Mouse (Mus musculus): ENCODE results near the gene Pfkp. TPM values are rescaled to one million over a fixed set of nuclear protein-coding genes. Genes with fewer than 3 reads are reported as not detected.

Pfkp gene
- polyA plus RNA-seq, 1 experiment: 79.6 TPM

- H3K4me3 ChIP-seq (replicated peaks; ENCODE audit: extremely low read depth, low read depth, low read length): no peak overlapping the region
- WGBS: 84% methylated on average over 3 of the region's 3 CpGs
- H3K4me1 ChIP-seq (ENCODE audit: control insufficient read depth, insufficient read depth, low read length): peaks cover 12% of the 10 kb centered on the region
- no peak for DNase-seq
- TF ChIP-seq CTCF (IDR thresholded peaks at IDR 0.05; ENCODE audit: insufficient read depth, low read length) (no peak), POLR2A (IDR thresholded peaks at IDR 0.05; ENCODE audit: borderline replicate concordance, extremely low read depth, low read depth, low read length) (no peak)
Observed at GRCm38 (mm10) chr13:6638976-6639375, 9.6 kb downstream of the Pfkp start.

GRCm38 (mm10) chr13:6638425-6638824 is 10.2 kb downstream of the Pfkp start:
- no peak for DNase-seq
- no peak overlapping the region for H3K4me3 ChIP-seq (replicated peaks; ENCODE audit: extremely low read depth, low read depth, low read length)

GRCm38 (mm10) chr13:6637534-6638124 is 10.9 kb downstream of the Pfkp start:
- H3K4me1 ChIP-seq (ENCODE audit: control insufficient read depth, insufficient read depth, low read length): peaks cover 12% of the 10 kb centered on the region
- no peak for DNase-seq
- no peak for TF ChIP-seq CTCF (IDR thresholded peaks at IDR 0.05; ENCODE audit: insufficient read depth, low read length)
- TF ChIP-seq POLR2A (IDR thresholded peaks at IDR 0.05; ENCODE audit: borderline replicate concordance, extremely low read depth, low read depth, low read length): no peak
- WGBS: 87% methylated on average over 7 of the region's 7 CpGs
- no peak overlapping the region for H3K4me3 ChIP-seq (replicated peaks; ENCODE audit: extremely low read depth, low read depth, low read length)

More at GRCm38 (mm10) chr13:6638425-6638824, 10.2 kb downstream of the Pfkp start:
- TF ChIP-seq CTCF (IDR thresholded peaks at IDR 0.05; ENCODE audit: insufficient read depth, low read length) (no peak), POLR2A (IDR thresholded peaks at IDR 0.05; ENCODE audit: borderline replicate concordance, extremely low read depth, low read depth, low read length) (no peak)
- 27% methylated on average over 1 of the region's 1 CpGs for WGBS
- peaks cover 12% of the 10 kb centered on the region for H3K4me1 ChIP-seq (ENCODE audit: control insufficient read depth, insufficient read depth, low read length)

GRCm38 (mm10) chr13:6636976-6637375 is 11.6 kb downstream of the Pfkp start:
- TF ChIP-seq CTCF (IDR thresholded peaks at IDR 0.05; ENCODE audit: insufficient read depth, low read length) (no peak), POLR2A (IDR thresholded peaks at IDR 0.05; ENCODE audit: borderline replicate concordance, extremely low read depth, low read depth, low read length) (no peak)
- Histone ChIP-seq H3K4me1 (ENCODE audit: control insufficient read depth, insufficient read depth, low read length) (peaks cover 12% of the 10 kb centered on the region), H3K4me3 (replicated peaks; ENCODE audit: extremely low read depth, low read depth, low read length) (no peak overlapping the region)
- DNase-seq: no peak
- 84% methylated on average over 4 of the region's 4 CpGs for WGBS

- peaks cover 12% of the 10 kb centered on the region for H3K4me1 ChIP-seq (ENCODE audit: control insufficient read depth, insufficient read depth, low read length)
- 53% methylated on average over 6 of the region's 6 CpGs for WGBS
- DNase-seq: no peak
- TF ChIP-seq CTCF (IDR thresholded peaks at IDR 0.05; ENCODE audit: insufficient read depth, low read length) (no peak), POLR2A (IDR thresholded peaks at IDR 0.05; ENCODE audit: borderline replicate concordance, extremely low read depth, low read depth, low read length) (no peak)
- no peak overlapping the region for H3K4me3 ChIP-seq (replicated peaks; ENCODE audit: extremely low read depth, low read depth, low read length)
Observed at GRCm38 (mm10) chr13:6636520-6636919, 12.1 kb downstream of the Pfkp start.

GRCm38 (mm10) chr13:6635138-6636076 is 13.2 kb downstream of the Pfkp start:
- TF ChIP-seq CTCF (IDR thresholded peaks at IDR 0.05; ENCODE audit: insufficient read depth, low read length) (no peak), POLR2A (IDR thresholded peaks at IDR 0.05; ENCODE audit: borderline replicate concordance, extremely low read depth, low read depth, low read length) (no peak)
- Histone ChIP-seq H3K4me1 (ENCODE audit: control insufficient read depth, insufficient read depth, low read length) (peaks cover 12% of the 10 kb centered on the region), H3K4me3 (replicated peaks; ENCODE audit: extremely low read depth, low read depth, low read length) (no peak overlapping the region)
- WGBS: 43% methylated on average over 11 of the region's 11 CpGs
- no peak for DNase-seq

- no peak for TF ChIP-seq POLR2A (IDR thresholded peaks at IDR 0.05; ENCODE audit: borderline replicate concordance, extremely low read depth, low read depth, low read length)
- TF ChIP-seq CTCF (IDR thresholded peaks at IDR 0.05; ENCODE audit: insufficient read depth, low read length): no peak
- WGBS: 76% methylated on average over 12 of the region's 12 CpGs
- Histone ChIP-seq H3K4me3 (replicated peaks; ENCODE audit: extremely low read depth, low read depth, low read length) (no peak overlapping the region), H3K4me1 (ENCODE audit: control insufficient read depth, insufficient read depth, low read length) (peaks cover 12% of the 10 kb centered on the region)
- no peak for DNase-seq
Observed at GRCm38 (mm10) chr13:6634063-6634462, 14.5 kb downstream of the Pfkp start.

- WGBS: 25% methylated on average over 7 of the region's 7 CpGs
- no peak for DNase-seq
- H3K4me3 ChIP-seq (replicated peaks; ENCODE audit: extremely low read depth, low read depth, low read length): no peak overlapping the region
- TF ChIP-seq CTCF (IDR thresholded peaks at IDR 0.05; ENCODE audit: insufficient read depth, low read length): no peak
- no peak for TF ChIP-seq POLR2A (IDR thresholded peaks at IDR 0.05; ENCODE audit: borderline replicate concordance, extremely low read depth, low read depth, low read length)
- peaks cover 12% of the 10 kb centered on the region for H3K4me1 ChIP-seq (ENCODE audit: control insufficient read depth, insufficient read depth, low read length)
Observed at GRCm38 (mm10) chr13:6633524-6633923, 15.1 kb downstream of the Pfkp start.

- 60% methylated on average over 4 of the region's 4 CpGs for WGBS
- peaks cover 12% of the 10 kb centered on the region for H3K4me1 ChIP-seq (ENCODE audit: control insufficient read depth, insufficient read depth, low read length)
- no peak overlapping the region for H3K4me3 ChIP-seq (replicated peaks; ENCODE audit: extremely low read depth, low read depth, low read length)
- DNase-seq: no peak
- TF ChIP-seq CTCF (IDR thresholded peaks at IDR 0.05; ENCODE audit: insufficient read depth, low read length): no peak
Observed at GRCm38 (mm10) chr13:6632935-6633334, 15.6 kb downstream of the Pfkp start.
